Mouse (Mus musculus): ENCODE measurements at regions not wholly inside any gene's neighbourhood (a gene's known extent, or its start where the extent isn't known, plus 50 kb on each side); places are given as distances from the start of the nearest gene placed in this dataset.

GRCm38 (mm10) chr10:37257544-37257943 is 118.8 kb upstream of the Marcks start:
- TF ChIP-seq POLR2A (IDR thresholded peaks at IDR 0.05; ENCODE audit: control insufficient read depth, extremely low read depth, insufficient read depth, low read length, poor library complexity), result no peak
- no peak for TF ChIP-seq CTCF (IDR thresholded peaks at IDR 0.05; ENCODE audit: borderline replicate concordance, control insufficient read depth, extremely low read depth, insufficient read depth, low read length, poor library complexity)

Measured in thymus, adult 2 months (tissue).